Mouse (Mus musculus): ENCODE results near the gene Erbb2.

Gene Erbb2

GRCm38 (mm10) chr11:98386596-98386995, 25.7 kb upstream of the Erbb2 start:
- DNase-seq, result peak; percentile 22

- DNase-seq, result peak; percentile 27
These were observed 25.2 kb upstream of the Erbb2 start for GRCm38 (mm10) chr11:98387056-98387577.

GRCm38 (mm10) chr11:98388282-98388681, 24.0 kb upstream of the Erbb2 start:
- peak; percentile 15 for DNase-seq

- peak; percentile 69 for DNase-seq
These were observed 23.0 kb upstream of the Erbb2 start for GRCm38 (mm10) chr11:98389221-98389780.

GRCm38 (mm10) chr11:98390141-98390540, 22.1 kb upstream of the Erbb2 start:
- peak; percentile 37 for DNase-seq

GRCm38 (mm10) chr11:98392034-98392433, 20.2 kb upstream of the Erbb2 start:
- no peak for DNase-seq

GRCm38 (mm10) chr11:98392645-98393044, 19.6 kb upstream of the Erbb2 start:
- no peak for DNase-seq

- DNase-seq, result peak; percentile 31
These were observed 19.0 kb upstream of the Erbb2 start for GRCm38 (mm10) chr11:98393317-98393716.

- DNase-seq, result no peak
These were observed 18.0 kb upstream of the Erbb2 start for GRCm38 (mm10) chr11:98394301-98394700.

GRCm38 (mm10) chr11:98395041-98395440, 17.2 kb upstream of the Erbb2 start:
- peak; percentile 27 for DNase-seq

GRCm38 (mm10) chr11:98397946-98398345, 14.3 kb upstream of the Erbb2 start:
- DNase-seq, result peak; percentile 46

- DNase-seq, result peak; percentile 91
These were observed 12.0 kb upstream of the Erbb2 start, which contains the start of gene Pgap3 for GRCm38 (mm10) chr11:98400161-98400726. TSS of gene Pgap3 (minus strand) at chr11:98400490.

GRCm38 (mm10) chr11:98400816-98401215, 11.5 kb upstream of the Erbb2 start:
- DNase-seq, result peak; percentile 36

- no peak for DNase-seq
These were observed 5.6 kb upstream of the Erbb2 start for GRCm38 (mm10) chr11:98406621-98407020.

- DNase-seq, result no peak
These were observed 3.4 kb upstream of the Erbb2 start for GRCm38 (mm10) chr11:98408872-98409271.

GRCm38 (mm10) chr11:98409341-98409822, 2.9 kb upstream of the Erbb2 start:
- DNase-seq, result no peak

- no peak for DNase-seq
These were observed 579 bp downstream of the Erbb2 start for GRCm38 (mm10) chr11:98412797-98413301.

GRCm38 (mm10) chr11:98413731-98414130, 1.5 kb downstream of the Erbb2 start:
- no peak for DNase-seq

GRCm38 (mm10) chr11:98414162-98414561, 1.9 kb downstream of the Erbb2 start:
- DNase-seq, result no peak

GRCm38 (mm10) chr11:98417074-98417473, 4.8 kb downstream of the Erbb2 start:
- no peak for DNase-seq

GRCm38 (mm10) chr11:98418273-98418672, 6.0 kb downstream of the Erbb2 start:
- no peak for DNase-seq

- no peak for DNase-seq
These were observed 6.8 kb downstream of the Erbb2 start for GRCm38 (mm10) chr11:98418939-98419547.

GRCm38 (mm10) chr11:98426592-98426991, 14.3 kb downstream of the Erbb2 start:
- DNase-seq, result no peak

GRCm38 (mm10) chr11:98428436-98428835, 16.2 kb downstream of the Erbb2 start:
- DNase-seq, result no peak

Measured in cerebellum, adult 11-12 months (tissue).